ENCODE assay signal across 8 mouse cellular contexts in the genomic region with DNA sequence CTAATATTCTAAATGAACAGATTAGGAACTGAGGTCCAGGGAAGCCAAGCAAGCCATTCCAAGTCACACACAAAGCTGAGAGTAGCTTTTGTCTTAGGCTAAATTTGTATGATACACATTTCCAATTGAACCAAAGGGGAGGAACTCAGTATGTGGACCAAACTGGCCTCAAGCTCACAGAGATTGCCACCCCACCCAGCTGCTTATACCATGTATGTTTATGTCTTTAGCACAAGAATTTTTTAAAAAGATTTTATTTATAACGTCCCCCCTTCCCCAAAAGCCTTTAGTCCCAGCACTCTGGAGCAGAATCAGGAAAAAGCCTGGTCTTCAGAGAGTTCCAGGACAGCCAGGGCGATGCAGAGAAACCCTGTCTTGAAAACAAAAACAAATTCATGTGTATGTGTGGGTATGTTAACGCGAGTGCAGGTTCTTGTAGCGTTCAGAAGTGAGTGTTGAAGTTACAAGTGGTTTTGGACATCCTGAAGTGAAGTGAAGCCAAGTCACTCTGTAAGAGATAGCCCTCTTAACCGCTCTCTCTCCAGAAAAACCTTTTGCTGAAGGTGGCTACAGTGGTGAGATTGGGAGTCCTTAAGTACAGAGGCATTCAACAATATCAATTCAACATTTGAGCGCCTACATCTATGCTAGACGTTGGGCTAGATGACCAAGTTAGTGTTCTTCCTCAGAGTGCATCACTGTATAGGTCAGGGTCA. TPM values are rescaled to one million over a fixed set of nuclear protein-coding genes. Genes with fewer than 3 reads are reported as not detected.
A peak's percentile ranks its signal among the peaks of the same experiment; 100 is the strongest.
DNase-seq lines count a peak whose midpoint lies in the region; ATAC-seq and TF ChIP-seq lines count a peak whose summit lies in the region.

No protein-coding gene starts in this region.

- no peak overlapping the region for H3K27ac ChIP-seq in cerebellum, adult 2 months (ENCODE audit: insufficient read depth, low read length)
- H3K27ac ChIP-seq in CH12.LX (ENCODE audit: insufficient read depth, low read depth): no peak overlapping the region
- peak overlapping the region; percentile 97; the same call in 1 of the 2 replicates for H3K27ac ChIP-seq in forebrain, embryonic 14.5 days (ENCODE audit: low read depth, low read length)
- H3K27ac ChIP-seq in liver, embryonic 13.5 days: peak overlapping the region; percentile 100

- no peak for DNase-seq in cerebellum, adult 2 months
- DNase-seq in cerebellum, adult 8-10 months: no peak
- DNase-seq in CH12.LX (ENCODE audit: extremely low read depth): no peak
- no peak for DNase-seq in forebrain, embryonic 14.5 days (ENCODE audit: low spot score)
- DNase-seq in liver, embryonic 13.5 days: no peak
- no peak for DNase-seq in B cell, adult 2 months
- DNase-seq in right cerebral cortex, postnatal 10 days (ENCODE audit: low spot score in 2 of 2): no peak
- DNase-seq in left cerebral cortex, postnatal 10 days (ENCODE audit: extremely low spot score in 1 of 2, low spot score in 2 of 2): no peak

- dilution Hi-C loops in CH12.LX (cut with MboI; ENCODE audit: extremely low pct_ligation_motif_present, extremely low pct_unique_long_range_greater_than_20kb, low sequenced_read_pairs): no loop called here

- peaks cover 29% of the 10 kb centered on the region for H3K79me2 ChIP-seq in CH12.LX (replicated peaks; ENCODE audit: control insufficient read depth, extremely low read depth, insufficient read depth, poor library complexity, severe bottlenecking)

- no peak for ATAC-seq in forebrain, embryonic 14.5 days
- peak; percentile 66 for ATAC-seq in liver, embryonic 13.5 days (ENCODE audit: low read depth)

- in situ Hi-C loops in CH12.LX (cut with MboI; ENCODE audit: low pct_ligation_motif_present, low pct_unique_long_range_greater_than_20kb, low sequenced_read_pairs): no loop called here

- TF ChIP-seq RAD21 in CH12.LX (IDR thresholded peaks at IDR 0.05; ENCODE audit: low read depth, low read length): no peak

- intact Hi-C loops in left cerebral cortex, postnatal 10 days (cut with DNase I): no loop called here

- no peaks in the 10 kb centered on the region for H3K36me3 ChIP-seq in CH12.LX (replicated peaks in 1 of 2; ENCODE audit: control insufficient read depth in 1 of 2, insufficient read depth in 1 of 2, low read length in 1 of 2)
- no peaks in the 10 kb centered on the region for H3K36me3 ChIP-seq in forebrain, embryonic 14.5 days (ENCODE audit: control insufficient read depth, insufficient read depth, low read length)
- H3K36me3 ChIP-seq in liver, embryonic 13.5 days: 0 out of 2 replicates have a peak, but pooled peaks cover 4% of the 10 kb centered on the region

- no peaks in the 10 kb centered on the region for H3K9me3 ChIP-seq in CH12.LX (replicated peaks; ENCODE audit: low read length)
- H3K9me3 ChIP-seq in forebrain, embryonic 14.5 days (replicated peaks; ENCODE audit: control insufficient read depth, low read length): no peaks in the 10 kb centered on the region
- H3K9me3 ChIP-seq in liver, embryonic 13.5 days (replicated peaks): no peaks in the 10 kb centered on the region

- no peak for TF ChIP-seq POLR2A in cerebellum, adult 2 months (IDR thresholded peaks at IDR 0.05; ENCODE audit: borderline replicate concordance, insufficient read depth, low read length)
- no peak for TF ChIP-seq POLR2A in CH12.LX (IDR thresholded peaks at IDR 0.05; ENCODE audit: low read depth, low read length)

- no peak for TF ChIP-seq CTCF in cerebellum, adult 2 months (IDR thresholded peaks at IDR 0.05; ENCODE audit: borderline replicate concordance, insufficient read depth, low read depth, low read length)
- TF ChIP-seq CTCF in CH12.LX (conservative IDR thresholded peaks at IDR 0.05 in 1 of 2, IDR thresholded peaks at IDR 0.05 in 1 of 2; ENCODE audit: low read depth in 2 of 2, low read length in 2 of 2): no peak

- no peak for TF ChIP-seq EP300 in CH12.LX (IDR thresholded peaks at IDR 0.05; ENCODE audit: low read length)

- H3K9ac ChIP-seq in CH12.LX (ENCODE audit: insufficient read depth, low read depth): peak overlapping the region; percentile 95
- H3K9ac ChIP-seq in forebrain, embryonic 14.5 days (ENCODE audit: low read length): peak overlapping the region; percentile 98
- peak overlapping the region; percentile 100 for H3K9ac ChIP-seq in liver, embryonic 13.5 days

- H3K27me3 ChIP-seq in cerebellum, adult 2 months (ENCODE audit: control insufficient read depth, insufficient read depth, low read length): no peaks in the 10 kb centered on the region
- no peaks in the 10 kb centered on the region for H3K27me3 ChIP-seq in CH12.LX (replicated peaks)
- H3K27me3 ChIP-seq in forebrain, embryonic 14.5 days (replicated peaks; ENCODE audit: control insufficient read depth, insufficient read depth, low read length): no peaks in the 10 kb centered on the region
- H3K27me3 ChIP-seq in liver, embryonic 13.5 days: no peaks in the 10 kb centered on the region

- peak overlapping the region; percentile 90 for H3K4me3 ChIP-seq in cerebellum, adult 2 months (replicated peaks; ENCODE audit: insufficient read depth, low read depth, low read length)
- H3K4me3 ChIP-seq in CH12.LX (replicated peaks in 1 of 3; ENCODE audit: low read depth in 2 of 3, low read length in 2 of 3, poor library complexity in 1 of 3): peak overlapping the region; percentile 84 to 95 (median 92)
- H3K4me3 ChIP-seq in forebrain, embryonic 14.5 days (ENCODE audit: low read depth, low read length): peak overlapping the region; percentile 98
- peak overlapping the region; percentile 100 for H3K4me3 ChIP-seq in liver, embryonic 13.5 days (replicated peaks)

- peaks cover 3% of the 10 kb centered on the region for H3K4me1 ChIP-seq in cerebellum, adult 2 months (ENCODE audit: control insufficient read depth, insufficient read depth, low read length)
- peaks cover 0 to 43% of the 10 kb centered on the region in 2 experiments; a peak in 2 of 4 replicates for H3K4me1 ChIP-seq in CH12.LX (ENCODE audit: control insufficient read depth in 1 of 2, insufficient read depth in 2 of 2)
- peaks cover 14% of the 10 kb centered on the region for H3K4me1 ChIP-seq in forebrain, embryonic 14.5 days (ENCODE audit: control insufficient read depth, insufficient read depth, low read length)
- H3K4me1 ChIP-seq in liver, embryonic 13.5 days (replicated peaks): peaks cover 56% of the 10 kb centered on the region

- H3K4me2 ChIP-seq in CH12.LX (ENCODE audit: insufficient read depth, low read depth, poor library complexity, severe bottlenecking): peak overlapping the region; percentile 76
- H3K4me2 ChIP-seq in forebrain, embryonic 14.5 days (ENCODE audit: low read length): peak overlapping the region; percentile 67
- peak overlapping the region; percentile 78 for H3K4me2 ChIP-seq in liver, embryonic 13.5 days

- 41% methylated on average over 8 of the region's 8 CpGs for WGBS in cerebellum, adult 2 months
- WGBS in forebrain, embryonic 14.5 days: 38% methylated on average over 8 of the region's 8 CpGs
- 14% methylated on average over 8 of the region's 8 CpGs for WGBS in liver, embryonic 13.5 days (ENCODE audit: insufficient replicate concordance)

TF ChIP-seq in CH12.LX, 34 proteins besides CTCF, POLR2A, EP300 and RAD21:
- TF ChIP-seq CHD2 (IDR thresholded peaks at IDR 0.05; ENCODE audit: low read length) (no peak), ZC3H11A (IDR thresholded peaks at IDR 0.05; ENCODE audit: low read depth, low read length) (no peak), HCFC1 (IDR thresholded peaks at IDR 0.05; ENCODE audit: low read depth, low read length) (no peak), KAT2A (IDR thresholded peaks at IDR 0.05; ENCODE audit: insufficient replicate concordance, low read length) (no peak), E2F4 (IDR thresholded peaks at IDR 0.05; ENCODE audit: insufficient replicate concordance, low read depth, low read length) (no peak), MAX (IDR thresholded peaks at IDR 0.05; ENCODE audit: low read length) (no peak), USF1 (IDR thresholded peaks at IDR 0.05; ENCODE audit: low read depth, low read length) (no peak), MXI1 (IDR thresholded peaks at IDR 0.05; ENCODE audit: low read depth, low read length) (no peak), ZMIZ1 (IDR thresholded peaks at IDR 0.05; ENCODE audit: low read depth, low read length) (no peak), GABPA (IDR thresholded peaks at IDR 0.05; ENCODE audit: insufficient replicate concordance, low read depth, low read length) (no peak), BHLHE40 (IDR thresholded peaks at IDR 0.05; ENCODE audit: low read depth, low read length) (no peak), JUND (conservative IDR thresholded peaks at IDR 0.05; ENCODE audit: low read depth, low read length) (no peak)

RNA-seq across cellular contexts. Expression of a gene that starts 0.9 kb away (rescaled TPM):
- polyA plus RNA-seq in cerebellum, adult 2 months (2012; rRNA removed): 62.0 and 66.8 TPM in 2 replicates
- 45.2 and 47.6 TPM in 2 replicates for total RNA-seq in CH12.LX (2012; rRNA removed)
- 32.9 and 33.2 TPM in 2 replicates for total RNA-seq in CH12.LX (2014; rRNA removed)
- polyA plus RNA-seq in CH12.LX (2012; ENCODE audit: insufficient read length, low read depth): 35.4 and 42.1 TPM in 2 replicates
- polyA plus RNA-seq in forebrain, embryonic 14.5 days (2014; fragmentation: Nextera tagmentation; extraction: Ambion mirVana): 31.9 and 44.3 TPM in 2 replicates
- polyA plus RNA-seq in liver, embryonic 13.5 days (2015; fragmentation: Nextera tagmentation; extraction: Ambion mirVana): 26.7 and 28.5 TPM in 2 replicates
- total RNA-seq in left cerebral cortex, postnatal 10 days (2021): 100 to 1,000 TPM; 118 to 119 TPM

Comparison
In these comparisons a context has a peak if more than half of its experiments do, and no peak if none do; other contexts are left out.
1. H3K27ac ChIP-seq: peak in forebrain, embryonic 14.5 days (single experiment) and liver, embryonic 13.5 days (single experiment); none in cerebellum, adult 2 months (single experiment) and CH12.LX (single experiment).
2. Peak in every context shown above with its lines, with median percentiles within 50 percentile points of each other: H3K4me3 ChIP-seq, H3K4me2 ChIP-seq and H3K9ac ChIP-seq.